Mouse (Mus musculus) hindbrain, embryonic 10.5 days (tissue): ENCODE data around the gene Il24. TPM values are rescaled to one million over a fixed set of nuclear protein-coding genes. Genes with fewer than 3 reads are reported as not detected.

Experiments used
- DNase-seq: peaks from one replicate; pipeline ENCODE4 v3.0.0-alpha.2; 2017; ENCODE audit warnings: low spot score
- H3K27ac ChIP-seq: fragments of 300-500 bp; sonication (generic); 2 replicates; pipeline ENCODE4 v1.5.1; 2016; ENCODE audit warnings: mild to moderate bottlenecking, moderate library complexity
- H3K27me3 ChIP-seq: fragments of 300-500 bp; sonication (generic); 2 replicates; pipeline ENCODE4 v1.6.1; 2016; ENCODE audit warnings: mild to moderate bottlenecking; ENCODE audit not compliant: poor library complexity, insufficient read depth, severe bottlenecking
- H3K36me3 ChIP-seq: fragments of 300-500 bp; sonication (generic); 2 replicates; pipeline ENCODE4 v1.6.1; 2016; ENCODE audit warnings: mild to moderate bottlenecking, moderate library complexity
- H3K4me1 ChIP-seq: fragments of 300-500 bp; sonication (generic); replicated peaks from 2 replicates; pipeline ENCODE4 v1.6.1; 2016; ENCODE audit warnings: mild to moderate bottlenecking
- H3K4me3 ChIP-seq: fragments of 300-500 bp; sonication (generic); 2 replicates; pipeline ENCODE4 v1.5.1; 2016; ENCODE audit warnings: mild to moderate bottlenecking, moderate library complexity
- H3K9me3 ChIP-seq: fragments of 300-500 bp; sonication (generic); 2 replicates; pipeline ENCODE4 v1.6.1; 2016; ENCODE audit warnings: mild to moderate bottlenecking, moderate library complexity
- WGBS: fragments of 180-500 bp; shearing (Covaris S2); methylation state at CpG from one replicate; pipeline ENCODE4 v1.1.7; 2016; 5-methylcytosine and 5-hydroxymethylcytosine counted together
- polyA plus RNA-seq: library from polyadenylated mRNA; unstranded; fragments of >200 nt; fragmentation: Nextera tagmentation; extraction: Ambion mirVana; gene quantifications from 2 replicates; pipeline ENCODE4 v1.2.1, GENCODE M21; 2016

Gene Il24
- polyA plus RNA-seq, 1 experiment from 2014 or later: not detected

DNA sequence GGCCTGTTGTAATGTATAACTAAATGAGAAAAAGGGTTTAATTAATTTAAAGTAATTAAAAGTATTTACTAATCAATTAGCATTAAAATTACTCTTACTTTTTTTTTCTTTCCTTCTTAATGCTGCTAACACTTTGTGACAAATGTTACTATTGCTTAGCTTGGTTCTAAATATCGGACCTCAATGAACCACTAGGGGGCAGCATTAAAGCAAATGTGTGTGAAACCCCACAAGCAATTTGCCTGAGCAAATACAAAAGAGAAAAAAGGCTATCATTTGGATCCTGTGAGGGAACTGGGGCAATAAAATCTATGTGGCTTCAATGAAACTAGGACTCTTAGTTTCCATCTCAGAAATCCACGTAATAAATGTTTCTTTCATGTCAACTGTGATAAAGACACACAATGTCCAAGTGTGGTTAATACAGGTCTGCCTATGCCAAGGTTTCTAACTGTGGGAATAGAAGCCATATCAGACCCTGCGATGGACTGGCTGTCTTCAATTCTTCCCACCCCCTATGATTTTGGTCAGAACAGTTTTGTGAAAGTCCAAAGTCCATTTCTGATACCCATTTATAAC is 10.2 kb downstream of the Il24 start:
- H3K27ac ChIP-seq: no peak overlapping the region
- H3K27me3 ChIP-seq: peaks cover 41% of the 10 kb centered on the region
- WGBS: 21% methylated on average over 3 of the region's 3 CpGs
- no peak for DNase-seq
- H3K36me3 ChIP-seq: no peaks in the 10 kb centered on the region
- no peak overlapping the region for H3K4me3 ChIP-seq
- H3K9me3 ChIP-seq: no peaks in the 10 kb centered on the region
- peaks cover 9% of the 10 kb centered on the region; the same call in 1 of the 2 replicates for H3K4me1 ChIP-seq

DNA sequence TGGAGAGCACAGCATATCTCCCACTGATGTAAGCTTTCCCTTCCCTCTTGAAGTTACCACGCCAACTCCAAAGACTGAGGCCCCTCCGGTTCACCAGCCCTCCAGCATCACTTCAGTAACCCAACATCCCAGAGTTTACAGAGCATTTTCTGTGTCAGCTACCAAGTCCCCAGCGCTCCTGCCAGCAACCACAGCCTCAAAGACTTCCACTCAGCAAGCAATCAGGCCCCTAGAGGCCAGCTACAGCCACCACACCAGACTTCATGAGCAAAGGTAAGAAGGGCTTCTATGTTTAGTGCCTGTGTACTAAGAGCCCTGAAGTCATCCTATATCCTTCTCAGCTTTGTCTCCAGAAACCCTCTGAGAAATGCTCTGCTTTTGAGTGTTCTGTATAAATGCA is 11.3 kb downstream of the Il24 start:
- 73% methylated on average over 3 of the region's 3 CpGs for WGBS
- Histone ChIP-seq H3K4me1 (peaks cover 9% of the 10 kb centered on the region; the same call in 1 of the 2 replicates), H3K4me3 (no peak overlapping the region), H3K36me3 (no peaks in the 10 kb centered on the region), H3K9me3 (no peaks in the 10 kb centered on the region), H3K27ac (no peak overlapping the region), H3K27me3 (peaks cover 41% of the 10 kb centered on the region)
- DNase-seq: no peak

- H3K27me3 ChIP-seq: peaks cover 35% of the 10 kb centered on the region
- H3K27ac ChIP-seq: no peak overlapping the region
- 43% methylated on average over 3 of the region's 3 CpGs for WGBS
- DNase-seq: peak; percentile 21
- no peak overlapping the region for H3K4me3 ChIP-seq
- H3K4me1 ChIP-seq: peaks cover 9% of the 10 kb centered on the region; the same call in 1 of the 2 replicates
- H3K36me3 ChIP-seq: no peaks in the 10 kb centered on the region
- H3K9me3 ChIP-seq: no peaks in the 10 kb centered on the region
These were observed 12.1 kb downstream of the Il24 start for GRCm38 (mm10) chr1:130875139-130875538.

DNA sequence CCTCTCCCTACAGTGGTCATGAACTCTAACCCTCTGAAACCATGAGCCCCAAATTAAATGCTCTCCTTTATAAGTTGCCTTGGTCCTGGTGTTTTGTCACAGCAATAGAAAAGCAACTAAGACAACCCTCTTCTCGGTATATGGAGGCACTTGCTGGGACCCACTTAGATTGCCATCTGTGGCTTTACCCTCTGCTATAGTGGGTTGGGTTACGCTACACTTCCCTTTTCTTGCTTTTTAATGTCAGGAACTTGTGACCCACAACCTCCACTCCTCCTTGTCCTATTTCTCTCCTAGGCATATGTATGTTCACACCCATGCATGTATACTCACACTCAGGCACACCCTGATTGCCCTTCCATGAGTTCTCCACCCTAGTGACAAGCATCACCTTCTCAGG is 14.3 kb downstream of the Il24 start:
- no peak for DNase-seq
- H3K4me3 ChIP-seq: no peak overlapping the region
- H3K27me3 ChIP-seq: peaks cover 13% of the 10 kb centered on the region

DNA sequence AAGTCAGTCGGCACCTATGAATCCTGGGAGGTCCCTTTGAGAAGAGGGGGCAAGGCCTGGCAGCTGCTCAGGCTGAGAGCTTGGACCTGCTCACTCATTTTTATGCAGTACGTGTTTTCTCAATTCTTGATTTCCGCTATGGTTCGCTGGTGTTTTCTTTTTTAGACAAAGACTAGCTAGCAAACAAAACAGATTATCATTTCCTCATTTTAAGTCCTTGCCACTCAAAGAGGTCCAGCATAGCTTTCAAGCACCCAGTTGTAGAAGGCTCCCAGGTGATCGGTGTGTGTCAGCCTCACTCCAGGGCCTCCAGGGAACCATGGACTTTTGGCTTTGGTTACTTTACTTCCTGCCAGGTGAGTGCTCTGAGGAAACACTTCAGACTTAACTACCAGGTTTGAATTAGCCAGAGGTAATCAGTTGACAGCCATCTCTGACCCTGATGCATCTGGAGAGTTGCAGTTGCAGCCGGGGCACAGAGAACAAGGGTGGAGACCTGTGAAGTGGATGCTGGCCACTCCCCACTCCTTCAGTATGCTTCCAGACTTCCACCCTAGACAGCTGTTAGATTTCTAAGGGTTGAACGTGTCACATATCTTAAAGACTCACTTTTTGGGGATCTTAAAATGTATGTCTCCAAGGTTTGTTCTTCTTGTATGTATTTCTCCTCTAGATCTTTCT is 21.6 kb downstream of the Il24 start, which contains the start of gene Fcmr:
Gene Fcmr, plus strand, starts transcription at position 129 of the 681 bp plus-strand sequence.
- H3K4me3 ChIP-seq: no peak within 1 kb of the TSS
- no peaks in the 10 kb centered on the region for H3K9me3 ChIP-seq
- no peaks in the 10 kb centered on the region for H3K36me3 ChIP-seq
- 82% methylated on average over 7 of the region's 7 CpGs for WGBS
- no peaks in the 10 kb centered on the region for H3K27me3 ChIP-seq
- no peak for DNase-seq
- no peak within 1 kb of the TSS for H3K27ac ChIP-seq
- H3K4me1 ChIP-seq: no peaks in the 10 kb centered on the region

More for the DNA sequence above, 14.3 kb downstream of the Il24 start:
- Histone ChIP-seq H3K27ac (no peak overlapping the region), H3K4me1 (peaks cover 3% of the 10 kb centered on the region; the same call in 1 of the 2 replicates), H3K9me3 (no peaks in the 10 kb centered on the region), H3K36me3 (no peaks in the 10 kb centered on the region)
- WGBS: 94% methylated on average over 2 of the region's 2 CpGs

DNA sequence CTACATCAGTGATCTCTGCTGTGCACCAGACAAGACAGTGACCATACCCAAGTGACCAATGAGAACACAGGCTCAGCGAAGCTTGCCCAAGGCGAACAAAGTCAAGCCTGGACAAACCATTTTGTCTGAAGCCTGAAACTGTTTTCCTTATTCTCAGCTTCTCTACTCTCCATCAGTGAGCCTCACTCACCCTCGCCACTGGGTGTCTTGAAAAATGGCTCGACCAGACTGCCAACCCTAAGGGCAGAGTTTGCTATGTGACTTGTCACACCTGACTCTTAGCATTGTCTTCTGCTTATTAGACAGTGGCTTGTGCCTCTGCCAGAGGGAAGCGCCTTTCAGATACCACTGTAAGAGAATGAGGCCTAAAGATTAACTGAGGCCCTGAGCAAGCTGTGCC is 22.5 kb downstream of the Il24 start:
- no peaks in the 10 kb centered on the region for H3K36me3 ChIP-seq
- H3K4me3 ChIP-seq: no peak overlapping the region
- no peak for DNase-seq
- WGBS: 87% methylated on average over 5 of the region's 5 CpGs
- H3K27ac ChIP-seq: no peak overlapping the region
- no peaks in the 10 kb centered on the region for H3K27me3 ChIP-seq
- no peaks in the 10 kb centered on the region for H3K9me3 ChIP-seq
- H3K4me1 ChIP-seq: no peaks in the 10 kb centered on the region

DNA sequence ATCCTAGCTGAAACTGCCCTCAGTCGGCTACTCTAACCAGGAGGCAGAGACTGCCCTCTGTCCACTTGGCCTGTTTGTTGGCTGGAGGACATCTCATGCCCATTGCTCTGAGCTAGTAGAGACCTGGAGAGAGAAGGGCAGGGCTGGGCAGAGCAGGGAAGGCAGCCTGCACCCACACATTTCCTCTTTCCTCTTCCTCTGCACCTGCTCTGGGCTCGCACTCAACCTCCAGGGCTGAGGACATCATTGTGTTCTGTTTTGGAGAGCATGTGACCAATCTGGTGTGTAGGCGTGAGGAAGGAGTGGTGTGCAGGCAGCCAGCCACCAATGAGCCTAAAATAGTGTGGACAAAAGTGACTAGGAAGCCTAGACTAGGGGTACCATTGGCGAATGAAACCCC is 23.0 kb downstream of the Il24 start:
- H3K36me3 ChIP-seq: no peaks in the 10 kb centered on the region
- H3K27me3 ChIP-seq: no peaks in the 10 kb centered on the region
- H3K9me3 ChIP-seq: no peaks in the 10 kb centered on the region
- DNase-seq: no peak
- H3K27ac ChIP-seq: no peak overlapping the region
- no peaks in the 10 kb centered on the region for H3K4me1 ChIP-seq
- 90% methylated on average over 4 of the region's 4 CpGs for WGBS
- H3K4me3 ChIP-seq: no peak overlapping the region

GRCm38 (mm10) chr1:130857456-130857855 is 29.8 kb downstream of the Il24 start:
- Histone ChIP-seq H3K36me3 (no peaks in the 10 kb centered on the region), H3K27me3 (no peaks in the 10 kb centered on the region), H3K4me3 (no peak overlapping the region), H3K9me3 (no peaks in the 10 kb centered on the region), H3K27ac (no peak overlapping the region), H3K4me1 (peaks cover 8% of the 10 kb centered on the region; the same call in 1 of the 2 replicates)
- no peak for DNase-seq
- 82% methylated on average over 4 of the region's 4 CpGs for WGBS

GRCm38 (mm10) chr1:130855723-130856122 is 31.5 kb downstream of the Il24 start:
- H3K4me3 ChIP-seq: no peak overlapping the region
- no peak for DNase-seq
- no peaks in the 10 kb centered on the region for H3K27me3 ChIP-seq
- peaks cover 8% of the 10 kb centered on the region; the same call in 1 of the 2 replicates for H3K4me1 ChIP-seq
- H3K27ac ChIP-seq: no peak overlapping the region
- no peaks in the 10 kb centered on the region for H3K36me3 ChIP-seq
- H3K9me3 ChIP-seq: no peaks in the 10 kb centered on the region
- WGBS: 86% methylated on average over 2 of the region's 2 CpGs

DNA sequence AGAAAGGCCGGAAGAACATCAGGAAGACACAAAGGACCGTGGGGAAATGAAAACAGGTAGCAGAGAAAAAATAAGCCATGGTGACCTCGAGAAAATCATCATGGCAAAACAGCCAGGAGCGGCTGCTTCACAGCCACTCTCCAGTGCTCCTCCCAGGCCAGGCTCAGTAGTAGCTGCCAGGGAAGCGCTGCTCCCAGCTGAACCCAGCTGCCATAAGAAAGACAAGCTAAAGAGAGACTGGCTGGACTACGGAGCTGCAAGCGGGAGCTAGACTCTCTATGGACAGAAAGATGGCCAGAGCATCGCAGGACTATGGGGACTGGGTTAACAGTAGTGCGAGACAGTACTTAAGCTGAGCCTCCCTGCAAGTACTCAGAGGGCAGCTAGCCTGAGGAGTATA is 32.4 kb downstream of the Il24 start:
- Histone ChIP-seq H3K9me3 (no peaks in the 10 kb centered on the region), H3K4me3 (no peak overlapping the region), H3K27me3 (no peaks in the 10 kb centered on the region), H3K4me1 (peaks cover 8% of the 10 kb centered on the region; the same call in 1 of the 2 replicates), H3K27ac (peak overlapping the region; percentile 23; the same call in 1 of the 2 replicates), H3K36me3 (no peaks in the 10 kb centered on the region)
- WGBS: 87% methylated on average over 9 of the region's 9 CpGs
- no peak for DNase-seq

DNA sequence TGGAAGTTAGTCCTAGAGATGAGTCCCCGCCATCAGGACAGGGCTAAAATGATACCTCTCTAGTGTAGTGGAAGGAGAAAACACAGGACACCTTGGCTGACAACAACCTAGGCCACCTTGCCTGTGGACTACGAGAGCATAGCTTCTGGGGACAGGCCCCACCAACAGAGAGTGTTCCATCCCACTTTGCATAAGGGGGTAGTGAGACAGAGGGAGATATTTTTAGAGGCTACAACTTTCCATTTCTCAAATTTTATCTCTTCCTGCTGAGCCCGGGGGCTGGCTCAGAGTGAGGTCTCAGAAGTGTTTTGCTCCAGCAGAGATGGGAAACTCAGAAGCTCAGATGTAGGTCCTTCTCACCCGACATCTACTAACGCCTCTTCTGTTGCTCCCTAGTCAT is 36.8 kb downstream of the Il24 start:
- H3K27me3 ChIP-seq: no peaks in the 10 kb centered on the region
- H3K4me1 ChIP-seq: peaks cover 8% of the 10 kb centered on the region; the same call in 1 of the 2 replicates
- DNase-seq: no peak
- no peak overlapping the region for H3K4me3 ChIP-seq
- H3K27ac ChIP-seq: no peak overlapping the region
- H3K9me3 ChIP-seq: no peaks in the 10 kb centered on the region
- H3K36me3 ChIP-seq: no peaks in the 10 kb centered on the region
- 89% methylated on average over 5 of the region's 5 CpGs for WGBS

- no peak for DNase-seq
- Histone ChIP-seq H3K27me3 (no peaks in the 10 kb centered on the region), H3K4me1 (peaks cover 5% of the 10 kb centered on the region; the same call in 1 of the 2 replicates), H3K27ac (no peak overlapping the region), H3K36me3 (no peaks in the 10 kb centered on the region), H3K4me3 (no peak overlapping the region), H3K9me3 (no peaks in the 10 kb centered on the region)
- WGBS: 95% methylated on average over 10 of the region's 10 CpGs
These were observed 37.6 kb downstream of the Il24 start for GRCm38 (mm10) chr1:130849530-130850214.

DNA sequence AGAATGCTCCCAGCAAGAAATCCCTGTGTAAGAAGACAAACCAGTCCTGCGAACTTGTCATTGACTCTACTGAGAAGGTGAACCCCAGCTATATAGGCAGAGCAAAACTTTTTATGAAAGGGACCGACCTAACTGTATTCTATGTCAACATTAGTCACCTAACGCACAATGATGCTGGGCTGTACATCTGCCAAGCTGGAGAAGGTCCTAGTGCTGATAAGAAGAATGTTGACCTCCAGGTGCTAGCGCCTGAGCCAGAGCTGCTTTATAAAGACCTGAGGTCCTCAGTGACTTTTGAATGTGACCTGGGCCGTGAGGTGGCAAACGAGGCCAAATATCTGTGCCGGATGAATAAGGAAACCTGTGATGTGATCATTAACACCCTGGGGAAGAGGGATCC is 42.7 kb downstream of the Il24 start:
- Histone ChIP-seq H3K9me3 (no peaks in the 10 kb centered on the region), H3K27ac (no peak overlapping the region), H3K4me1 (no peaks in the 10 kb centered on the region), H3K4me3 (no peak overlapping the region), H3K27me3 (no peaks in the 10 kb centered on the region), H3K36me3 (no peaks in the 10 kb centered on the region)
- 88% methylated on average over 7 of the region's 7 CpGs for WGBS
- DNase-seq: no peak
